Mouse (Mus musculus) liver (tissue): ENCODE measurements around the gene Ckm.

Source experiments
- DNase-seq: peaks from one replicate; pipeline ENCODE4 v3.0.0-alpha.2; 2020; ENCODE audit warnings: mixed read lengths

Gene Ckm

DNA sequence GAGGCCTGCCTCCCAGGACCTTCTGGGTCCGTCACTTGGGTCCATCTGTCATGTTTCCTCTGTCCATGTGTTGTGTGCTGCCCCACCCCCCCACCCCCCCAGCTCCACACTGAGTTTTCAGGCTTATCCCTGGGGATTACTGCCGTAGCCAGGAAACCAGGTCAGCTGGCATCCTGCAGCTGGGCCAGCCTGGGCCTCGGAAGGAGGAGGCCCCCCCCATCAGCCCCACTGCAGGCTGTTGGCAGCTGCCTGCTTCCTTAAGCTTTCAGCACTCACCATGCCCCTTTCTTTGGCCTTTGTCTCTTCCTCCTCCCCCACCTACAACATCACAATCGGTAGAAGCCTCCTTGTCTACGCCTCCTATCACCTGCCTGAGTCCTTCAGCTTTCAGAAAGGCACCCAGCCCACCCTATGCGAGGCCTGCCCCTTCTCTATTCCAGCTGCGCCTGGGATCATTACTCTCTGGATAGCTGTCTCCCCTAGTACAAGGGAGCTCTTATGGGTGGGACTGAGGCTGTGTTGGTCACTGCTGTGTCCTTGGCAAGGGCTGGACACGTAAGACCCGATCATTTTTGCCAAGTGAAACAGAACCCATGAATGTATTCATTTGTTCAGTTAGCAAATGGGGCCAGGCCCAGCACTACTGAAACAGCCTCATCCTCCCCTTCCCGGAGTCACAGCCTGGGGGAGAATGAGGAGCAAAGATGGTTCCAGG is 15.7 kb upstream of the Ckm start:
- no peak for DNase-seq

DNA sequence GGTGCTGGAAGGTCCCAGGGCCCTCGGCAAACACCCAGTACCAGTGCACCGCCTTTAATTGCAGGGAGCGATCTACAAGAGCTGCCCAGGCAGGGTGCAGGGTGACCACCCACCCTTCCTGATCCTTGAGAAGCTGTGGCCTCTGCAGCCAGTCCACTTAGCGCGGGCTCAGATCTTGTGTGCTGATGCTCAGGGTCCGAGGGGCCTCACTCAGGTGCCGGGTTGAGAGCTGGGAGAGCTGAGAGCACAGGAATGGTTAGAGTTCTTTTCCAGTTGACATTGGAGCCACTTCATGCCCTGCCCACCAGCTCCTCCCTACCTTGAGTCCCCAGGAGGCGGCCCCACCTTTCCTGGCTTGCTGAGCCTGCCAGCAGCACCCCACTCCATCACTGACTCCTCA is 10.1 kb upstream of the Ckm start:
- no peak for DNase-seq

DNA sequence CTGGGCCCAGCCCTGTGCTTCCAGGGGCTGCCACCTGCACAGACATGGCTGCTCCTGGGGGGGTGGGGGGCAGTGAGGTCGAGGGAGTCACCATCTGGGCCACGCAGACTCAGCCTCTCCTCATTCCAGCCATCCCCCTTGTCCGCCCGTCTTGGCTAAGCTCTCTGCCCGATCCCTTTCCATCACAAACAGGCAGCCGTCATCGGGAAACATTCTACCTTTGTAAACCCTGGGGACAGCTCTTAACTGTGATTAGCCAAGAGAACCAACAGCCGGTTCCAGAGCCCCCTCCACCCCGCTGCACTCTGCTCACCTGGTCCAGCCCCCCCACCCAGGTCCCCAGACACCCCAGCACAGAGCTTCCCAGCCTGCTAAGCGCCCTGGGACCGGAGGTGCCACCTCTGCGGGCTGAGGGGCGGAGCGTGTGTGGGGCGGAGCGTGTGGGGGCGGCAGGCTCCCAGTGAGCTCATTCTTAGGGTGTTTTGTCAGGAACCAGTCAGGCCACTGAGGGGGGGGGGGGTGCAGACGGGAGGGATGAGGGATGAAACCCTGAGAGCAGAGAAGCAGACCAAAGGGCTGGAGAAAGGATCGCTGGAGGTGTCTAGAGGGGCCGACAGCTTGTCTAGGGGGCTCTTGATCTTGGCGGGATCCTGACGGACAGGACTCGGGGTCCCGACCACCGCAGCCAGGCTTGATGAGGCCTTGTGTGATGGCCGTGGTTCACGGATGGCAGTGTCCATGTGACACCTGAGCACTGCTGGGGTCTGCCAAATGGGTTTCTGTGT is 4.9 kb upstream of the Ckm start:
- DNase-seq: peak; percentile 60

DNA sequence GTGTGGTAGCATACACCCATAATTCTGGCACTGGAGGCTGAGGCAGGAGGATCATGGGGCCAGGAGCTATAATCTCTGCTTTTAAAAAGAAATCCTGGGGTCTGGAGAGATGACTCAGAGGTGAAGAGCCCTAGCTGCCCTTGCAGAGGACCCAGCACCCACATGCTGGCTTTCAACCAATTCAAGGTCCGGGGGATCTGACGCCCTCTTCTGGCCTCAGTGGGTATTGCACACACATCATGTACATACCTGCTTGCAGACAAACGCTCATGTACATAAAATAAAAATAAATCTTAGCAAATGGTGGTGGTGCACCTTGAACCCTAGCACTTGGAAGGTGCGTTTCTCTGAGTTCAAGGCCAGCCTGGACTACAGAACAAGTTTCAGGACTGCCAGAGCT is 3.6 kb upstream of the Ckm start:
- no peak for DNase-seq

DNA sequence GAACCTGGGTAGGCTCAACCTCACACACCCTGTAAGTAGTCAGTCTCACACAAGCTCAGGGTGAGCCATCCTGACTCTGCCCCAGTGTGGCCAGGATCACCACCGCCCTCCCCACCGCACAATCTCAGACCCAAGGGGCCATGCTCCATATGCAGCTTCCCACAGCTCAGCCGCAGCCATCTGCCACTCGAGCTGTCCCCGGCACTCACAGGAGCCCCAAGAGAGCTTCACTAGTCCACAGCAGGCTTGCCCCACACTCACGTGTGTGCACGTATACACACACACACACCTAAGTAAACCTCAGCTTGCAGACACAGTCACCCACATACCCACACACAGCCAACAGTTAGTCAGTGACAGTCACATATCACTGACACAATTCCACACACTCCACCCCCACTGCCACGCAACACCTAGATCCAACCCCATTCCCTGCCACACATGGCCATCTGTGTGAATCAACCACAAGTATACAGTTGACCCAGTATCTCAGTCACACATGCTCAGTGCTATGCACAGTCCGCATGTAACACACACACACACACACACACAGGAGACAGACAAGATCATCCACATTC is 2.0 kb upstream of the Ckm start:
- DNase-seq: no peak

DNA sequence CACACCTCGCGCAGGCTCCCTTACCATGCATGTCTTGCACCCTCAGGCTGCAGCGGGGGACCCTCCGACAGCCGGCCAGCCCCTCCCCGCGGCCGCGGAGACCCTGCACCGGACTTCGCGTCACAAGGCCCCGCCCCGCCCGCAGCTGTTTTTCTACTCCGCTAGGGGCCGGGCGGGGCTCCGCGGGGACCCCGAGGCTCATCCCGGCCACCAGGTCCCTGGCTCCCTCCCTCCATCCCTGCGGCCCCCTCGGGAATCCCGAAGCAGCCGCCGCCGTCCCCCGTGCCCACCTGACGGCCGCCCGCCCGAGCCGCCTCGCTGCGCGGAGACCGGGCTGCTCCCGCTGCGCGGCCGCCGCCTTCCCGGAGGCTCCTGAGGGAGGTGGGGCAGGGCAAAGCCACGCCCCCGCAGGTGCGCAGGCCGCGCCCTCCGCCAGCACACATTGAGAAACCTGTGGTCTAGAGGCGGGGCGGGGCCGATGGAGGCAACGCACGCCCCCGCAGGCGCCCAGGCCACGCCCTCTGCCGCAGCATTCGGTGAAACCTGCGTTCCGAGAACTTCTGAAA is 762 bp upstream of the Ckm start, which contains the start of gene Klc3:
TSS of gene Klc3 (minus strand) at position 374 of the 566 bp plus-strand sequence.
- DNase-seq: peak; percentile 85

DNA sequence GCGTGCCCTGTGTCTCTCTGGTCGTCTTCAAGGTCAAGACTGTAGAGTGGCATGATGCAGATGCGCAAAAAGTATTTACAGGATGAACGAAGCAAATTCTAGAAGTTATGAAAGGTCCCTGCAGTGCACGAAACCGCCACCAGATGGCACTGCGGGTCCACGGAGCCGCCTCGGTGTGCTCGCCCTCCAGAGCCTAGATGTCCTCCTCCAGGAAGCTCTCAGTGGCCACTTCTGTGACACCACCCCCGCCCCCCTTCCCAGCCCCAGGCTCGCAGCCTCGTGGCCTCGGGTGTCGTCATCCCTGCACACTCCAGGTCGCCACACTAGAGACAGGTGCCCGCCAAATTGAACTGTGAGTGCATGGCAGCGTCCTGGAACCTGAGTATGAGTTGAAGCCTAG is 841 bp downstream of the Ckm start:
- peak; percentile 79 for DNase-seq

DNA sequence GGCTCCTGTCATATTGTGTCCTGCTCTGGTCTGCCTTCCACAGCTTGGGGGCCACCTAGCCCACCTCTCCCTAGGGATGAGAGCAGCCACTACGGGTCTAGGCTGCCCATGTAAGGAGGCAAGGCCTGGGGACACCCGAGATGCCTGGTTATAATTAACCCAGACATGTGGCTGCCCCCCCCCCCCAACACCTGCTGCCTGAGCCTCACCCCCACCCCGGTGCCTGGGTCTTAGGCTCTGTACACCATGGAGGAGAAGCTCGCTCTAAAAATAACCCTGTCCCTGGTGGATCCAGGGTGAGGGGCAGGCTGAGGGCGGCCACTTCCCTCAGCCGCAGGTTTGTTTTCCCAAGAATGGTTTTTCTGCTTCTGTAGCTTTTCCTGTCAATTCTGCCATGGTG is 5.2 kb downstream of the Ckm start:
- no peak for DNase-seq

DNA sequence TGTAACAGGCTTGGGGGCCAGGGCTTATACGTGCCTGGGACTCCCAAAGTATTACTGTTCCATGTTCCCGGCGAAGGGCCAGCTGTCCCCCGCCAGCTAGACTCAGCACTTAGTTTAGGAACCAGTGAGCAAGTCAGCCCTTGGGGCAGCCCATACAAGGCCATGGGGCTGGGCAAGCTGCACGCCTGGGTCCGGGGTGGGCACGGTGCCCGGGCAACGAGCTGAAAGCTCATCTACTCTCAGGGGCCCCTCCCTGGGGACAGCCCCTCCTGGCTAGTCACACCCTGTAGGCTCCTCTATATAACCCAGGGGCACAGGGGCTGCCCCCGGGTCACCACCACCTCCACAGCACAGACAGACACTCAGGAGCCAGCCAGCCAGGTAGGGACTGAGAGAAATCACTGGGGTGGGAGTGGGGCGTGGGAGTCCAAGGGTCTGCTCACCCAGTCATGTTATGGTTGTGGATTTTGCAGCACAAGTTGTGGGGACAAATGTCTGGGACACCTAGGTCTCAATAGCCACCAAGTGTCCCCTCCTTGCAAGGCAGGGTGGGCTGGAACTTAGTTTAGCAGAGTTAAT is 6.3 kb downstream of the Ckm start:
- DNase-seq: no peak

DNA sequence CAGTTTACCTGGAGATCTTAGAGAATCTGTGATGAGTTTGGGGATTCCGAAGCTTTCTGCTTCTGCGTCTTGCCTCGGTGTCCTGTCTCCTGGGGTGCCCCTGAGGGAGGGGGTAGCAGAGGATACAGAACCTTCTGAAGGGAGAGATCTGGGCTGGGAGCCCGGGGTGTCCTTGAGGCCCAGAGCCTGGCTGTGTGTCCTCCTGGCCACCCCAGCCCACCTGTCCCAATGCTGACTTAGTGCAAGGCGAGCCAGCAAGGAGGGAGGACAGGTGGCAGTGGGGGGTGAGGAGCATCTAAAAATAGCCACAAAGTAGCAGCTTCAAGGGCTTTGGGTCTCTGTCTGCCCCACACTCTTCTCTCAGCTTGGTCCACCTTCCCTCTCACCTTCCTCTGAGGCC is 7.2 kb downstream of the Ckm start:
- no peak for DNase-seq

DNA sequence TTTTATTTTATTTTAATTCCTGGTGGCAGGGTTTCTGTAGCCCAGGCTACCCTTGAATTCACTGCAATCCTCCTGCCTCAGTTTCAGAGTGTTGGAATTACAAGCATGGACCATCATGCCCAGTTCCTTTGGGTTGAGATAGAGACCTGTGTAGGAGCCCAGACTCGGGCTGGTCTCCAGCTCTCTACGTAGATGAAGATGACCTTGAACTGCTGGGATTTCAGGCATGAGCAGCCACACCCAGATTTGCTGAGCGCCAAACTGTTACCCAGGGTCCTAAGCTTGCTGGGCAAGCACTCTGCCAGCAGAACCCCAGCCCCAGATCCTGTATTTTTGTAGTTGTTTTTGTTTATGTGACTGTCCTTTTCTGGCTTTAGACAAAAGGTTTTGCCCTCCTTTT is 8.9 kb downstream of the Ckm start:
- no peak for DNase-seq

DNA sequence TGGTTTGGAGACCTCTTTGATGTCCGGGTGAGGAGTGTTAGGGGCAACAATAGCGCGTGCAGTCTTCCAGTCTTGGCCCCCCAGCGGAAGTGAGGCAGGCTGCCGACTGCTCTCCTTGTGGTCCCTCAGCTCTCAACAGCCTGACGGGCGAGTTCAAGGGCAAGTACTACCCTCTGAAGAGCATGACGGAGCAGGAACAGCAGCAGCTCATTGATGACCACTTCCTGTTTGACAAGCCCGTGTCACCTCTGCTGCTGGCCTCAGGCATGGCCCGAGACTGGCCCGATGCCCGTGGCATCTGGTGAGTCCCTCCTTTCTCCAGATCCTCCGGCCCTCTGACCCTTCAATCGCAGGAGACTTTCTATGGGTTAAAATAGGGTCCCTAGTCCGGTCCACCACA is 12.0 kb downstream of the Ckm start:
- DNase-seq: no peak

DNA sequence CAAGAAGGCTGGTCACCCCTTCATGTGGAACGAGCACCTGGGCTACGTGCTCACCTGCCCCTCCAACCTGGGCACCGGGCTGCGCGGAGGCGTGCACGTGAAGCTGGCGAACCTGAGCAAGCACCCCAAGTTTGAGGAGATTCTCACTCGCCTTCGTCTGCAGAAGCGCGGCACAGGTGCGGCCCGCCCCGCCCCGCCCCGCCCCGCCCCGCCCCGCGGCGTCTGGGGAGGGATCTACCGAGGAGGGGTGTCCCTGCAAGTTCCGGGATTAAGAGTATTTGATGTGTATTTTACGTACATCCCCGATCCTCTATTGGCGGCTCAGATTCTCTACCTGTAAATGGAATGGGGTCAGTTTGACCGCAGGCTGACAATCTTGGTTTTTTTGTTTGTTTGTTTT is 15.5 kb downstream of the Ckm start:
- DNase-seq: no peak

DNA sequence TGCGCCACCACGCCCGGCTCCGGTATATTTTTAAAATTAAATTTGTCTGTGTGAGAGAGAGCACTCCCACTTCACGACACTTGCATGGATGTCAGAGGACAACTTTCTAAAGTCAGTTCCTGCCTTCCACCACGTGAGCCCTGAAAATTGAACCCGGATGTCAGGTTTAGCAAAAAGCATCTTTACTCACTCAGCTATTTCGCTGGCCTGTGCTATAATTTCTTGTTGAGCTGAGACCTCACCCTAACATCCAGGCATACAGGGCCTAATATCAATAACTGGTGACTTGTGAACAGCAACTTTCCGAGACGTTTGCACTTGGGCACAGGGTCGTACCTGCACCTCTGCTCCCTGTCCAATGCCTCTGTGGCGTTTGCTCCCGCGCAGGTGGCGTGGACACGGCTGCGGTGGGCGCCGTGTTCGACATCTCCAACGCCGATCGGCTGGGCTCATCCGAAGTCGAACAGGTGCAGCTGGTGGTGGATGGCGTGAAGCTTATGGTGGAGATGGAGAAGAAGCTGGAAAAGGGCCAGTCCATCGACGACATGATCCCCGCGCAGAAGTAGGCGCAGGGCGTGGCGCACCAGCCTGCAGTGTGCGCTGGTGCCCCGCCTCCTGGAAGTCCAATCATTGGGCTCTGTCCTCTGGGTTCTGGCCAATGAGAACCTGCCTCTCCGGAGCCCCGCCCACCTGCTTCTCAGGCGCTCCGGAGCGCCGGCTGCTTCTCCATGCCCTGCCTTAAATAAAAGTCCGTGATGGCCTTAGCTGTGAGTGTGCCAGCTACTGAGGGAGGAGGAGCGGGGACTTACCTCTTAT is 16.5 kb downstream of the Ckm start:
- DNase-seq: peak; percentile 88

DNA sequence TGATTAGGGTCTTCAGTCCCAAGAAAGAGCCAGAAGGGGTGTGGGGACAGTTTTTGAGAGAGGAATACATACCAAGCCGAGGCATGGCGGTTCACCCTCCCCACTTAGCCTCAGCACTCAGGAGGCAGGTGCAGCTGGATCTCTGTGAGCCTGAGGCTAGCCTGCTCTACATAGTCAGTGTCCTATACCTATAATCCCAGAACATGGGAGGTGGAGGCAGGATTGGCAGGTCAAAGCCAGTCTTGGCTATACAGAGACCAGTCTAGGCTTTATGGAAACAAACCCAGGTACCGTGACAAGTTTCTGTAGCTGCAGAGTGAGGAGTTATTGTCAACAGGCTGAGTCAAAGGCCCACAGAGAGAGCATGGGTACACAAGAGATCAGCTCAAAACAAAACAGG is 18.5 kb downstream of the Ckm start:
- DNase-seq: no peak

DNA sequence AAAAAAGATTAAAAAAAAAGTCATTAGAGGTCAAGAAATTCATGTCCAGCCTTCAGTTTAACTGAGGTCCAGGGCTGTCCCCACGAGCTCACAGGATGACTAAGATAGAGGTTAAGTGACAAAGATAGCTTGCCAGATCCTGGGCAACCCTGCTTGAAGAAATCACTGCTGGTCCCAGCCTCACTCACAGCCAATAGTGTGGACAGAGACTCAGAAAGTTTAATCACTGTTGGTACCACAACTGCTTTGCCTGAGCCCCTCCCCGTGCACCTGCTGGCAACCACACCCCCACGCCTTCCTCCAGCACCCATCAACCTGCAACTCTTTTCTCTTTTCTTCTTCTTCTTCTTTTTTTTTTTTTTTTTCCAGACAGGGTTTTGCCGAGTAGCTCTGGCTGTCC is 19.5 kb downstream of the Ckm start:
- no peak for DNase-seq

DNA sequence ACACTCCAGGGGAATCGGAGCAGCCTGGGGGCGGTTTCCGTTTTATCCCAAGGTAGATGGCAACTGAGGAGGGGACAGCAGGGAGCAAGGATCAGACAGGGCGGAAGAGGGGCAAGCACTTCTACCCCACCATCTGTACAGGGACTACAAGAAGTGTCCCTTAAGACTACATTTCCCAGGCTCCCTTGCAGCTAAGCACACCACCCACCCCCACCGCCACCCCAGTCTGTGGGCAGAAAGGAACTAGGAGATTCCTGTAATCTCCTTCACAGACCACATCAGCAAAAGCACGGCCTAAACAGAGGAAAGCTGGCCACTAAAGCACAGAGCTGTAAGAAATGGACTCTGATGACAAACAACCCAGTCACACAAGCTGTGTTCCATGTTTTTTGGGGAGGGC is 21.8 kb downstream of the Ckm start:
- no peak for DNase-seq

DNA sequence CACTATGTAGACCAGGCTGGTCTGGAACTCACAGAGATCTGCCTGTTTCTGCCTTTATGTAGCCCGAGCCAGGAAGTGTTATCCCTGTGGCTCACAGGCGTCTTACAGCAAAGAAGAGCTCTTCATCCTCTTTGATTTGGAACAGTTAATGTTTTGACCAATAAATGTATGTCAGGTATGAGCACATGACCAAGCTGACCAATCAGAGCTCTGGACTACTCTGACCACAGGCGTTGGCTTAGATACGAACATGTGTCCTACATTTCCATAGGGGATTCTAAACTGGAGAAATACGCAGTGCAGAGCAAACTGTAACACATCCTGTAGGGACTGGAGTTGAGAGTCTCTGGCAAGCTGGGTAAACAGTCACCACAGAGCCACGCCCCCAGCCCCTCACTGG is 22.3 kb downstream of the Ckm start:
- no peak for DNase-seq

DNA sequence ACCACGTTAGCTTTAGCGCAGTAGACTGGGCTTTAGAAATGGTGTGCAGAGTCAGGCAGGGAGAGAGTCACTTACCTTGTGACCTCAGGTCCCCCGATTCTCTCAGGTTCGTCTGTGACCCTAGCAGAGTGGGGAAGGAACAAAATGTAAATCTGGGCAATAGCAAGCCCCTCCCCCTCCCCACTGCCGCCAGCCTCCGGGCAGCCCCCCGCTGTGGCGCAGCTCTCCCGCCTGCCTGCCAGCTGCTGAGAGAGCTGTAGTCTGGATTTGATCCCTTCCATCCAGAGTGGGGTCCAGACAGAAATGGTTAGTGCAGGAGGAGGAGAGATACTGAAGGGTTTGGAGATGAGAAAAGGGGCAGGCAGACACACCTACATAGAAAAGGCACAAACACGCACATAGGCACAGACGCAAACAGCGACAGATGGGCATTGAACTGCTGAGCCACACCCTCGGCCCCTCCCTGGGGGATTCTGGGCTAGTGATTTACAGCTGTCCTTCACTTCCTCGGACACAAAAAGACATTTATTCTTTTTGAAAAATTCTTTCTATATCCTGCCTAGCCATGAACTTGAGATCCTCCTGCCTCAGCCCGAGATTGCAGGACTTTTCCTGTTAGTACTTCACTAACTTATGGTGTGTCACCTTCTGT is 23.5 kb downstream of the Ckm start:
- DNase-seq: no peak

DNA sequence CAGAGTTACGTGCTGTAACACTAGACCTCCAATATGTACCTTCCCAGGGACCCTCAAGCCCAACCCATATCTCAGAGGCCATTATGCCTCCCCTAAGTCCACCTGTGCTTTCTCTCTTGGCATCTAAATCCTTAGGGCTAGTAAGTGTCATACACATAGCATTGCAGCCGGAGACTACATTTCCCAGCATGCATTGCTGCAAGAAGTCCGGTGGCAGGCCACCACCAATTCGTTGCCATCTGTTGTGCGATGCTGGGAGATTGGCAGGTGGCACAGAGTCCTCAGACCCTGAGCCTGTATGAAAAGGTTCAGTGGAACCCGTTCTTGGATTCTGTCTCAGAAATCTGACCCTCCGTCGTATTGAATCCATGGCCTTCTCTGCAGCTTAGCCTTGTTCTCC is 25.1 kb downstream of the Ckm start:
- no peak for DNase-seq

DNA sequence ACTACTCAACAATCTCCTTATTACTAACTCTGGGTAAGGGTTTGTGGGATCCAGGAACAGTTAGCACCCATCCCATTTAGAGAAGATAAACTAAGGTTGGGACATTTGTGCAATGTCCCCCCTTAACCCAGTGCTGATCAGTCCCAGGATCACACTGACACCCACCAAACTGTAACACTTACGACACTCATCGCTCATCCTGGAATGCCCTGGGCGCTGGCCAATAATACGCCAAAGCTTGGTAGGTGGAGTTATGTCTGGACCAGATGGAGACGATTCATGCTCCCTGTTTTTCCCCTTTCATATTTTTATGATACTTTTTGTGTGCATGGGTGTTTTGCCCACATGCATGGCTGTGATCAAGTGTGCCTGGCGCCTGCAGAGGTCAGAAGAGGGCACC is 25.8 kb downstream of the Ckm start:
- DNase-seq: no peak

DNA sequence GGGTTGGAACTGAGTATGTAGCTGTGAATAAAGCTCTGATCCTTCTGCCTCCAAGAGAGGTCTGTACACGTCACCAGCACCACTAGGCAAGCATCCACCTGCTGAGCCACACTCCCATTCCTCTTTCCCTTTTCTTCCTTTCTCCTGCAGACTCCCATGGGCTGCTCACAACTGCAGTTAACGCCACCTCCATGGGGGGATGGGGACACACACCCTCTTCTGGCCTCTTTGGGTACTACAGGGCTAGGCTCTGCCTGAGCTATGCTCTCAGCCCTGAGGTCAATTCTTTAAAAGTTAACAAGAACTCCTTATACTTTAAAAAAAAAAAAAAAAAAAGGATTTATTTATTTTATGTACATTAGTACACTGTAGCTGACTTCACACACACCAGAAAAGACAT is 27.9 kb downstream of the Ckm start:
- DNase-seq: no peak
